Mouse (Mus musculus) right cerebral cortex, postnatal 25 days (tissue): ENCODE results near the gene Rpia.
A peak's percentile ranks its signal among the peaks of the same experiment; 100 is the strongest.

Experiments used
- DNase-seq: peaks from one replicate; pipeline ENCODE4 v3.0.0; 2022

Gene Rpia

GRCm38 (mm10) chr6:70804632-70805031 lies 12.6 kb upstream of the Rpia start:
- DNase-seq, result peak; percentile 9

GRCm38 (mm10) chr6:70797581-70798251 lies 5.7 kb upstream of the Rpia start:
- no peak for DNase-seq

DNA sequence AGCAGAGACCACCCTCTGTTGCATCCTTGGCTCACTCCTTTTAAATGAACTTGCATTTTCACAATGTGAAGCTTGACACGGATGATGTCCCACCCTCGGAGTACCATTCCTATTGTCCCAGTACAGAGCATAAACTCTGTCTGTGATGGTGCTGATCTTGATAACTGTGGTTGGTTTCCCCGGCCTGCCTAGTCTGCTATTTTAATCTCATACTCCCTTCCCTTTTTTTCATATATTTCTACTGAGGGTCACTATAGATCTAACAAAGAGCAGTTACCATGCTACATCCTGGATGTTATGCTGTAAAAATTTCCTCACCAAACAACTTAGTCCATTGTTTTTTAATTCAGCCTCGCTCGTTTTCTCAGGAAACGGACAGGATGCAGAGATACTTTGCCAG lies 4.9 kb upstream of the Rpia start:
- DNase-seq, result no peak

- DNase-seq, result no peak
Observed at GRCm38 (mm10) chr6:70792644-70793043, 612 bp upstream of the Rpia start.

DNA sequence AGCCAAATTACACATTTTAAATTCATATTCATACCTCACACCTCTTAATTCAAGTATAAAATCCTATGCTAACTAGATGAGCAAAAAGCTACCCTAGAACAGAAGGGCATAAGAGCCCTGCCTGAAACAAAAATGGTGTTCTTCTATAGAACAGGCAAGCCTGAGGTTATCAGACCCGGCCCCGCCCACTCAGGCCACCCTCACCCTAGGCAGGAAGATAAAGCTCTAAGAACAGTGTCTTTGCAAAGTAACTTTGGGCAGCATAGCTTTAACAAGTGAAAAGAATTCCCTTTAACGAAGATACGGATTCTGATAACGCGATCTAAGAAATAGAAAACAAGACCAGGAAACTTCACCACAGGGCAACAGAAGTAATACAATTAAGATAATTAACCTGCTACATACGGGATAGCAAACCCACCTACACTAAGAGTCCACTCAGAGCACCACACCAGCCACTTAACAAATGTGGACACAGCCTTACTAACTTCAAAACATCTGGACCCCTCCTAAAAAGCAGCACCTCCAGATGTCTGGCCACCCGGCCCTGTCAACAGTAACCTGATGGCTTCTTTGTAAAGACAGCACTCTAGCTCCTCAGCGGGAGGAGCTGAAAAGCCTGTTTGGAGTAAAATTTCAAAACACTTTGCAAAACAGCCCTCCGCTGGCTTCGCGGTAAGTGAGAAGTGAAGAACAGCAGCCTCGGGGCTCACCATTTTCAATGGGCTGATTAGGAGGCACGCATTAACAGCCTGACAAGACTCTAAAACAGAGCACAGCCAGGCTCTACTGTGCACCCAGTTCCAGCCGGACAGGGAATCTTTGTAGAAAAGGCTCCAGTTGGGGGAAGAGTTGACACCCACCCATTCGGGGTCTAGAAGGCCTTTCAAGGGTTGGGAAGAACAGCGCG lies 925 bp downstream of the Rpia start:
- DNase-seq, result peak; percentile 22

DNA sequence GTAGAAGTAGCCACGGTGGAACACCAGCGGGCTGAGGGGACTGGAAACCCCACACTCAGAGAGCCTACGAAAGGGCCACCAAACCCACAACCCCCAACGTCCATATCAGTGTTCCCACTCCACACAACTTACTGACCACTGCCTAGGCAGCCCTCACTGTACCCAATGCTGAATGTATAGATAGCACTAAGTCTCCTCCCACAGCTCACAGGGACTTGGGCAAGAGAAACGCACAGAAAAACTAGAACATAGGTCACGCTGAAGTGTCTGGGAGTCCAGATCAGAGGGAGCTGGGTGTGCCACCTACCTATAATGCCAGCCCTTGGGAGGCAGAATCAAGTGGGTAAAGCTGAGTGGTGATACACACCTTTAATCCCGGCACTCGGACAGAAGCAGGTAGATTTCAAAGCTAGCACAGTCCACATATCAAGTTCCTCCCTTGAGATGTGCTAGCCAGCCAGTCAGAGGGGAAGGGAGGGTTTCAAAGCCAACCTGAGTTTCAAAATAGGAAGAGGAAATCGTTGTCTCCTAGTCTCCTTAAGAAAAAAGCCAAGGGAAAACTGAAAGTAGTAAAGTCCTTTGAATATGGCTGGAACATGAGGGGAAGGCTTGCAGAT lies 1.9 kb downstream of the Rpia start:
- DNase-seq, result no peak

DNA sequence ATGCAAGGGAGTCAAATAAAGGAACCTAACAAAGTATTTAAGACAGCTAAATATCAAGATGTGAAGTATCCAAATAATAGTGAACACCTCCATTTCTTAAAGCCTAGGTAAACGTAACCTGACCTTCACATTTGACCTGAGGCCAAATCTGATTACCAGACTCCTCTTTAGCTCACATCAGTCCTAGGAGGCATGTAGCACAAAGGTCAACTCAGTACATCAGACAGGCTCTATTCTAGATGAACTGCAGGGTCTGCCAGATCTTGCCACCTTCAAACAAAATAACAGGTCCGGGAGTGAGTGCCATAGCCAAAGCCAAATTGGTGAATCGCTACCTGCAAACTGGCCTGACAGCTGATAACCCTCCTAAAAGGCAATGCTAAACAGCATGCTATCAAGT lies 2.9 kb downstream of the Rpia start:
- DNase-seq, result no peak

DNA sequence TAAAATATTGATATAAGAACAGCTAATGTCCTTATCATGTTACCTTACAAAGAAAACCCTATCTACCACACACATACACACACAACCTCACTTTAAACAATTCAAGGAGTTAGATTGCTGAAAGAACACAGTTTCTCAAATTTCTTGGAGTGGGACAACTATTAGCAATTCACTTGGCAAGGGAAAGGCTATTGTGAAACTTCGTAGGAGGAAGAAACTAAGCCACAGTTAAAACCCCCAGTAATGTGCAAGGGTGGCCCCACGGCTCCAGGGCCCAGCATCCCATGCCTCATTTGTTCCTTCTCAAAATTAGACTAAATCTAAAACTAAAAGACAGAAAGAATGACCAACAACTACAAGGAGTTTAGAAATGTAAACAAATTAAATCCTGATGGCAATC lies 4.5 kb downstream of the Rpia start:
- no peak for DNase-seq

DNA sequence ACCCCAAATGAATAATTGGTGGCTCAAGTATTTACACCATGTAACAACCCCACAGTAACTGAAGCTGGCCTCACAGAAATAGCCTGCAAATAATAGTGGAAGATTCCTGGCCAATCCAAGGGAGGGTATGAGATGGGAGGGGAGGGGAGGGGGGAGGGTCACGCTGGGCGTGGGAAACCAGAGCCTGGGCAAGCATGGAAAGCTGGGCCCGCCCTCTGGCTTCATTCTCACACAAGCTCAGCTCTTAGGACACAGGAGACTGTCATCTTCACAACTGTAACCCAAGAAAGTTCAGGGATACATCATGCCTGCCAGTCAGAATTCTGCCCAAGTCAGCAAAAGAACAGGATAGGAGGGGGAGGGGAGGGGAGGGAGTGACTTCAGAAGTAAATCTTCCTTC lies 6.2 kb downstream of the Rpia start:
- no peak for DNase-seq

DNA sequence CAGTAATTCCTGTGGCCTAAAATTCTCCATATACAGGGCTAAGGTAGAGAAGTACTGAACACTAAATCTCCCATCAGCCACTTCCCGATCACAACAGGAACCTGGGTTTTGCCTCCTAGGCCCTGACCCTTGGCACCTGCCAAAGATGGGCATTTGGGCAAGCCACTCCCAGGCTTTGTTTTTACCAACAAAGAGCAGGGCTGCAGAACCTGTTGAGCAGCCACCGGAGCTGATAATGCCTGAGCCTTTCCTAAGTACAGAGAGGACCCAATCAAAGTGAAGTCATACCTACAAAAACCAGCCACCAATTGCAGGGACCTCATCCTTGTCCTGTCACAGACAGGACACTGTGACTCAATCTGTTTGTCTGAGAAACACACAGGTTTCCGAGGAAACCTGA lies 7.2 kb downstream of the Rpia start:
- no peak for DNase-seq

GRCm38 (mm10) chr6:70781336-70781735 lies 10.7 kb downstream of the Rpia start:
- DNase-seq, result no peak

- no peak for DNase-seq
Observed at GRCm38 (mm10) chr6:70774372-70774771, 17.7 kb downstream of the Rpia start.

GRCm38 (mm10) chr6:70773769-70774168 lies 18.3 kb downstream of the Rpia start:
- no peak for DNase-seq

DNA sequence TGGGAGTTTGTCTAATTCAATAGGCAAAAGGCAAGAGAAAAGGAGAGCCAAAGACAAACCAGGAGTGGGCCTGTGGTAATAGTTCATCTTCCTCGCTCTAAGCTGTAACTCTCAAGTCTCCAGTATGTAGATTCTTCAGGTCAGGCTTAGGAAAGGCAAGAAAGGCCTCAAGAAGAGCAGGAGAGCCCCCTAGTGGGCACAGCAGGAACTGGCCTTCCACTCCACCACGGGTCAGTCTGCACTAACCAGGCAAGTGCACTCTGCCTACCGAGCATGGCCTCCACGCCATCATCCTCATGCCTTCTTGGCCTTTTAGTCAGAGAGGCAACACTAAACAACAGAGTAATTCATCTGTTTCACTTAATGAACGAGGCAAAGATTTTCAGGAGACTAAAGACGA lies 23.3 kb downstream of the Rpia start:
- DNase-seq, result peak; percentile 71

DNA sequence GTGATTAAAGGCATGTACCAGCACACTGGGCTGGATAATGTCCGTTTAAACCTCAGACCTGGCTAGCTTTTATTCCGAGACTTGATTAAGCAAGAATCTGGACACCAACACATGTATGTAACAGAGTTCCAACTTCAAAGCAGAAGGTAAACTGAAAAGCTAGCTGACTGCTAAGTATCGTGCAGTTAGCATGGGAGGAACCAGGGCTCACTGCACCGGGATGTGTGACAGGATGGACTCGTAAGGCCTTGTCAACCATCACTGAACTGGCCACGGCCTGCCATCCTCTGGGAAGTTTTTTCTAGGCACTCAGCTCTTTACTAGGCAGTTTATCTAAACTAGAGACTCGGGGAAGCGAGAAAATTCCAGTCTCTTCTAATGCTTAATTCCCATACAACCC lies 27.0 kb downstream of the Rpia start:
- DNase-seq, result no peak

DNA sequence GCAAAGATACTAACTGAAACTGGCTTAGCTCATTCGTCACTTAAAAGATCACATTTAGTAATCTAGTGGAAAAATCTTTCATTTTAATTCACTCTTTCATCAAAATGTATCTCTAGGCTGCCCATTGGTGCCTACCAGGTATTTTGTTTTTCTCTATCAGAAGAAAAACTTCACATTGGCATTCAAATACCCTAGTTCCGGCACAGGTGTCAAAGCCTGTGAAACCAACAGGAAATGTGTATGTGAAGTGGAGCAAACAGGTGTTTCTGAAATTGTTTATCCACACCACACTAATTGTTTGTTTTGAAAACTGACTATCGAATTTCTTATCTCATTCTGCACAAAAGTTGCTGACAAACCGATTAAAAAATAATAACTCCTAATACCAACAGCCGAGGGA lies 27.5 kb downstream of the Rpia start:
- no peak for DNase-seq

GRCm38 (mm10) chr6:70763881-70764280 lies 28.2 kb downstream of the Rpia start:
- no peak for DNase-seq

DNA sequence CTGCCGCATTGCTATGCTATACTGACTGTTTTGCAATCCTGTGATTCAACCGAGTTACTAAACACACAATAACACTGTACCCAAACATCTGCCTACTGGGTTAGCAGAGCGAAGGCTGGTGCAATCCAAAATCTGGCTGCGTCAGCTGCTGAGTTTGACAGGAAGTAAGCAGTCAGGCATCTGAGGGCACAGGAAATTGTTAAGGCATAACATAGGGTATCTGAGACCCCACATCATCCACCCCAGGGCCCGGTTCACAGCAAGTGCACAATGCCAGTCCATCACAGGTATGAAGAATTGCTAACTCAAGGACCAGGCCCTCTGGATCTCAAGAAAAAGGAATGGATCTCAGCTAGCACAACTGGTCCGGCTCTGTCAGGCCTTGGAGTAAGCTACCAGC lies 29.4 kb downstream of the Rpia start:
- DNase-seq, result no peak

DNA sequence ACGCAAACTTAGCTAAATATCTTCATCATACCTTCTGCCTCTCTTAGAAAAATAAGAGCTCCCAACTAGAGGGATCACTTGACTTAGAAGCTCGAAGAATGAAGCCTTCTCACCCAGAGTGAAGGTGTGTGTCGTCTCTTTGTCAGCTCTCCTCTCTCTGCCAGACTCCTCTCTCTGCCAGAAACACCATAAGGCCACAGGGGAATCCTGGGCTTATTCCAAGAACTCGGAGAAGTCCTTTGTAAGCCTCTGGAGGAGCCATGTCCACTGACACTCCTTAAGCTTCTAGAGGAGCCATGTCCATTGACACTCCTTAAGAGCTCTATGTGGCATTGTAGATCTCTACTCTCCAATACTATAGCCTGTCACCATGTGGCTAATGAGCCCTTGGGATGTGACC lies 31.1 kb downstream of the Rpia start:
- DNase-seq, result no peak

- no peak for DNase-seq
Observed at GRCm38 (mm10) chr6:70754833-70755232, 37.2 kb downstream of the Rpia start.

GRCm38 (mm10) chr6:70752351-70752750 lies 39.7 kb downstream of the Rpia start:
- no peak for DNase-seq

- DNase-seq, result no peak
Observed at GRCm38 (mm10) chr6:70751898-70752273, 40.1 kb downstream of the Rpia start.

DNA sequence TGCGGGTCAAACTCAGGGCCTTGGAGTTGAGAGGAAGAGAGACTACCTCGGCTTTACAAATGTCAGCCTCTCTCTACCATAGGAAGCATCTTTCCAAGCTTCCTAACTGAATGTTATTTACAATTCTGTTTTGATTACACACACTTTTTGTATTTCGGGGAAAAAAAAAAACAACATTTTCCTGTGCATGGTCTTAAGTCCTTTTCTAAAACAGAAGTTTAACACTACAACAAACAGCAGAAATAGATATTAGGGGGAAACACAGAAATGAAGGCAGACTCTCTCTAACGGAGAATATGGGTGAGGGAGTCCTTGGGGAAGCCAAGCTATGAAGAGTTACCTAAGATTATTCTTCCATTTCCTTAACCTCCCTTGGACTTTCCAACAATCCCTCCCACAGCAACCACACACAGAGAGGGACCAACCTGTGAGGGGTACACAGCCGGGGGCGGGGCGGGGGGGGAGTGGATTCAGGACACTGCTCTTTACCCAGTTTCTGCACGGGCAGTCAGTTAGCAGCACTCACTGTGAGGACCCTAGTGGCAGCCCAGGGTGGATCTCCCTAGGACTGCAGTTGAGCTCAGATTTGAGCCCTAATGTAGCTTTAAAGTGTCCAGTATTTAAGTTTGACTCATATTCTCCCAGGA lies 40.7 kb downstream of the Rpia start:
- no peak for DNase-seq

GRCm38 (mm10) chr6:70749750-70750149 lies 42.3 kb downstream of the Rpia start:
- no peak for DNase-seq
